Mouse (Mus musculus) erythroblast, embryonic 14.5 days (primary cell): ENCODE measurements around the gene Gm815.

Experiments
- GATA1 ChIP-seq: IDR thresholded peaks from 2 replicates; pipeline ENCODE4 v1.6.1; 2012; ENCODE audit warnings: low read length, inconsistent platforms, mixed read lengths
- TAL1 ChIP-seq: IDR thresholded peaks from 3 replicates; pipeline ENCODE4 v1.6.1; 2012; ENCODE audit warnings: low read length, inconsistent platforms, mixed read lengths

GRCm38 (mm10) chr19:26885616-26886015 is at the start of gene Gm815:
- TF ChIP-seq TAL1 = no peak
- no peak for TF ChIP-seq GATA1
